Mouse (Mus musculus) kidney, embryonic 16.5 days (tissue): ENCODE data around the gene Gm1527. TPM values are rescaled to one million over a fixed set of nuclear protein-coding genes. Genes with fewer than 3 reads are reported as not detected.
"Not testable (repeated sequence)": the region's sequence is repeated elsewhere in the genome, so short reads cannot be mapped to it uniquely, and the experiment has no call there.

Experiments
- ATAC-seq: fragments of 200-750 bp; cut with Nextera tagmentation; 2 replicates; pipeline ENCODE4 v1.8.0; 2017; ENCODE audit warnings: moderate TSS enrichment; ENCODE audit not compliant: low FRiP score, low TSS enrichment
- H3K27ac ChIP-seq: fragments of 300-500 bp; sonication (generic); 2 replicates; pipeline ENCODE4 v1.5.1; 2014; ENCODE audit warnings: low read length
- H3K27me3 ChIP-seq: fragments of 300-500 bp; sonication (generic); 2 replicates; pipeline ENCODE4 v1.6.1; 2014; ENCODE audit warnings: low read length, control low read depth, mixed read lengths; ENCODE audit not compliant: insufficient read depth
- H3K36me3 ChIP-seq: fragments of 300-500 bp; sonication (generic); 2 replicates; pipeline ENCODE4 v1.6.1; 2014; ENCODE audit warnings: low read length, control low read depth, mixed read lengths; ENCODE audit not compliant: insufficient read depth
- H3K4me1 ChIP-seq: fragments of 300-500 bp; sonication (generic); 2 replicates; pipeline ENCODE4 v1.6.1; 2014; ENCODE audit warnings: low read length, control low read depth, mixed read lengths; ENCODE audit not compliant: insufficient read depth
- H3K4me2 ChIP-seq: fragments of 300-500 bp; sonication (generic); replicated peaks from 2 replicates; pipeline ENCODE4 v1.6.1; 2014; ENCODE audit warnings: low read depth, low read length
- H3K4me3 ChIP-seq: fragments of 300-500 bp; sonication (generic); 2 replicates; pipeline ENCODE4 v1.5.1; 2014; ENCODE audit warnings: mild to moderate bottlenecking, low read length
- H3K9ac ChIP-seq: fragments of 300-500 bp; sonication (generic); replicated peaks from 2 replicates; pipeline ENCODE4 v1.6.1; 2014; ENCODE audit warnings: low read length
- H3K9me3 ChIP-seq: fragments of 300-500 bp; sonication (generic); 2 replicates; pipeline ENCODE4 v1.6.1; 2016; ENCODE audit warnings: low read length, control low read depth
- WGBS: fragments of 180-500 bp; shearing (Covaris S2); extraction: QIAGEN DNeasy Blood & Tissue Kit; methylation state at CpG from one replicate; pipeline ENCODE4 v1.1.7; 2014; 5-methylcytosine and 5-hydroxymethylcytosine counted together
- polyA plus RNA-seq: library from polyadenylated mRNA; unstranded; fragments of >200 nt; fragmentation: Nextera tagmentation; extraction: Ambion mirVana; gene quantifications from 2 replicates; pipeline ENCODE4 v1.2.1, GENCODE M21; 2015

The Gm1527 gene
- polyA plus RNA-seq = not detected in 2 replicates

DNA sequence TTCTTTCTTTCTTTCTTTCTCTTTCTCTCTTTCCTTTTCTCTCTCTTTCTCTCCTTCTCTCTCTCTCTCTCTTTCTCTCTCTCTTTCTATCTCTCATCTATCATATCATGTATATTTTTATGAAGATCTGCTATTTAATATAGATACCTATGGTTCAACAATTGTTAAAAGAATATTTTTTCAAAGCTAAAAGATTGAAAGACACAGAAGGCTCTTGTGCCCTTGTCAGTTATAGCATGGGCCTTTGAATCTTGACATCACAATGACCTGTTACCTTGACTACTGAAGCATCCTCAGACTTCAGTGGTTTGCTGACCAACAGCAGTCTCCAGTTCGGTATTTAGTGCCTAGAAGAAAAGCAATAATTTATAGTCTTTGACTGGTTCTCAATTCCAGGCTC lies at the start of gene Gm1527:
Gene Gm1527, plus strand, starts transcription at position 301 of the 400 bp plus-strand sequence.
- 17% methylated on average over 1 of the region's 1 CpGs for WGBS
- Histone ChIP-seq H3K4me3 (no peak within 1 kb of the TSS), H3K36me3 (no peaks in the 10 kb centered on the region), H3K4me1 (no peaks in the 10 kb centered on the region), H3K9me3 (no peaks in the 10 kb centered on the region), H3K4me2 (no peak within 1 kb of the TSS), H3K27ac (no peak within 1 kb of the TSS), H3K27me3 (no peaks in the 10 kb centered on the region), H3K9ac (no peak within 1 kb of the TSS)
- no peak for ATAC-seq

- WGBS = 26% methylated on average over 8 of the region's 8 CpGs
- no peaks in the 10 kb centered on the region for H3K9me3 ChIP-seq
- no peak overlapping the region for H3K4me2 ChIP-seq
- H3K9ac ChIP-seq = no peak overlapping the region
- peak overlapping the region; percentile 63 for H3K27ac ChIP-seq
- no peak overlapping the region for H3K4me3 ChIP-seq
- no peaks in the 10 kb centered on the region for H3K36me3 ChIP-seq
- peaks cover 10% of the 10 kb centered on the region for H3K4me1 ChIP-seq
- ATAC-seq = no peak
- H3K27me3 ChIP-seq = no peaks in the 10 kb centered on the region
Measured at GRCm38 (mm10) chr3:28843231-28843630, 49.2 kb upstream of the Gm1527 start.

- Histone ChIP-seq H3K36me3 (no peaks in the 10 kb centered on the region), H3K4me3 (no peak overlapping the region), H3K27me3 (no peaks in the 10 kb centered on the region), H3K27ac (no peak overlapping the region), H3K4me1 (peaks cover 7% of the 10 kb centered on the region), H3K4me2 (no peak overlapping the region), H3K9ac (no peak overlapping the region), H3K9me3 (peaks cover 3% of the 10 kb centered on the region; the same call in 1 of the 2 replicates)
- no peak for ATAC-seq
Measured at GRCm38 (mm10) chr3:28847115-28847514, 45.3 kb upstream of the Gm1527 start.

GRCm38 (mm10) chr3:28852174-28852573 lies 40.2 kb upstream of the Gm1527 start:
- H3K4me1 ChIP-seq, H3K4me3 ChIP-seq, H3K9me3 ChIP-seq, H3K4me2 ChIP-seq, H3K27me3 ChIP-seq, H3K36me3 ChIP-seq, ATAC-seq, H3K9ac ChIP-seq, H3K27ac ChIP-seq: not testable (repeated sequence)
- WGBS = 91% methylated on average over 3 of the region's 3 CpGs

DNA sequence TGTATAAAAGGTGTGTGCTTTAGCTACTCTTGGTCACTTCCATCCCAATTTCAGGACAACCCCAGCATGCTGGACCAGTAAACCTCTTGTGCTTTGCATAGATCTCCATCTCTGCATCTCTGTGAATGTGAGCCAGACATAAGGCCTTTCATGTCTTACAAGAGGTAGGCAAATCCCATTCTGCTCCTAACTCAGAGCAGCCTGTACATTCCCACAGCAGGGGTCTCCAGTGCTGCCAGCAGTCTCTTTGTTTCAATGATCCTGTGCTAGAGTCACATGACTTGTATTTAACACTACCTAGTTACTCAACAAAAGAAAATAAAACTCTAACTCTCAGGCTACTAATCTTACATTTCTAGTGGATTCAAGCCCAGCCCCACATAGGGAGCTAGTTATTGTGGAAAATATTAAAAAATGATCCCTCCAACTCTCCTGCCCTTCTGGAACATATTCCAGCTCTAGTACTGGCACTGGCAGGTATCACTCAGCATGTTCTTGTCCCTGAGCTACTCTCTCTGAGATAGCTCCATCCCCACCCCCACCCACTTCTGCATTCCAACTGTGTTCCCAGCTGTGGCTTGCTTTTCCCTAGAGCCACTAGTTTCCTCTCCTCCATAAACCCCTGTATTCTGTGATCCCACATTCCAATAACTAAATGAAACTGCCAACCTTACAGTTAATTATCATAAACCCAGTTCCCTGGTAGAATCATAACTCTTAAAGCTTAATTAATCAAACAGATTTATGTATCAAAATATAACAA lies 32.6 kb upstream of the Gm1527 start:
- H3K4me3 ChIP-seq, ATAC-seq, H3K27me3 ChIP-seq, H3K9me3 ChIP-seq, H3K4me1 ChIP-seq, H3K4me2 ChIP-seq, H3K27ac ChIP-seq, H3K36me3 ChIP-seq, H3K9ac ChIP-seq: not testable (repeated sequence)

GRCm38 (mm10) chr3:28896966-28897365 lies 4.5 kb downstream of the Gm1527 start:
- H3K4me3 ChIP-seq, H3K36me3 ChIP-seq, H3K9ac ChIP-seq, H3K9me3 ChIP-seq, ATAC-seq, H3K4me2 ChIP-seq, H3K4me1 ChIP-seq, H3K27me3 ChIP-seq, H3K27ac ChIP-seq: not testable (repeated sequence)
- 64% methylated on average over 6 of the region's 6 CpGs for WGBS

DNA sequence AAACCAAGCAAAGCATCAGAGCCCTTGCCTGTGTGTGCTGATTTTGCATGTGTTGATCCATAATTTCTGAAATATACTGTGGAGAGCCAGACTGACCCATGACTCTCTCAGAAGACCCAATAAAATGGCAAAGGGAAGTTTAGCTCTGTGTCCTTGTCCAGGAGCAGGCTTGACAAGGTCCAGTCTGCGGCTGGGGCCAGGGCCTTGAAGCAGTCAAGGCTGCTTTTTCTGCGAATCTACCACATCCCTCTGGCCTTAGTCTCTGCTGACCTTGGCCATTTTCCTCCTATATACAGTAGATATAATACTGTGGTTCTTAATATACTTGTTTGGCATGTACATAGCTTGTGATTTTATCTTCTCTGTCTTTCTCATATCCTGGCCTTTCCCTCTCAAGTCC lies 73.5 kb downstream of the Gm1527 start:
- Histone ChIP-seq H3K4me1 (no peaks in the 10 kb centered on the region), H3K27ac (no peak overlapping the region), H3K9ac (no peak overlapping the region), H3K4me2 (no peak overlapping the region), H3K27me3 (no peaks in the 10 kb centered on the region), H3K4me3 (no peak overlapping the region), H3K9me3 (no peaks in the 10 kb centered on the region), H3K36me3 (no peaks in the 10 kb centered on the region)
- 86% methylated on average over 2 of the region's 2 CpGs for WGBS
- no peak for ATAC-seq

DNA sequence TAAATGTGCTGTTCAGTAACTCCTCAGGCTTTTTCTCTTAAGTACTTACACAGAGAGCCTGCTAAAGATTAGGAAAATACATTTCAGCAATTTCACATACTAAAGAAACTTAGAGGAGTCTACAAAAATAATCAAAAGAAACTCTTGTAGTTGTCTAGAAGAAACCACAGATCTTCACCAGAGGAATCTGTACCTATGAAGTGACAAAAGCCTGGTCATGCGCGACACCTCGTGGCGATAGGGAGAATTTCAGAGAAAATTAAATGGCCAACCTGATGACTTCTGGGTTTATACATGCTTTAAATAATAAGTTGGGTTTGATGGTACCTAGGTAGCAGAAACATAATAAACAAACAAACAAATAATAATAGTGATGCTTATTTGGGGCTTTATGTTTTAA lies 76.4 kb downstream of the Gm1527 start:
- Histone ChIP-seq H3K4me1 (no peaks in the 10 kb centered on the region), H3K9ac (no peak overlapping the region), H3K4me2 (no peak overlapping the region), H3K36me3 (no peaks in the 10 kb centered on the region), H3K27me3 (no peaks in the 10 kb centered on the region), H3K27ac (no peak overlapping the region), H3K9me3 (no peaks in the 10 kb centered on the region), H3K4me3 (no peak overlapping the region)
- ATAC-seq = no peak
- WGBS = 0% methylated on average over 4 of the region's 4 CpGs

Other genes starting within 250 kb of the Gm1527 start
- gene Slc2a2, start 194.7 kb upstream of the Gm1527 start, polyA plus RNA-seq = 26.3 and 28.6 TPM in 2 replicates
- gene Eif5a2, start 111.3 kb upstream of the Gm1527 start, polyA plus RNA-seq = 8.4 and 8.6 TPM in 2 replicates
- gene Rpl22l1, start 87.2 kb upstream of the Gm1527 start, polyA plus RNA-seq = 307 and 316 TPM in 2 replicates
- 1.4 TPM in 2 replicates for gene Egfem1, start 189.4 kb downstream of the Gm1527 start, polyA plus RNA-seq